In the genomic region with DNA sequence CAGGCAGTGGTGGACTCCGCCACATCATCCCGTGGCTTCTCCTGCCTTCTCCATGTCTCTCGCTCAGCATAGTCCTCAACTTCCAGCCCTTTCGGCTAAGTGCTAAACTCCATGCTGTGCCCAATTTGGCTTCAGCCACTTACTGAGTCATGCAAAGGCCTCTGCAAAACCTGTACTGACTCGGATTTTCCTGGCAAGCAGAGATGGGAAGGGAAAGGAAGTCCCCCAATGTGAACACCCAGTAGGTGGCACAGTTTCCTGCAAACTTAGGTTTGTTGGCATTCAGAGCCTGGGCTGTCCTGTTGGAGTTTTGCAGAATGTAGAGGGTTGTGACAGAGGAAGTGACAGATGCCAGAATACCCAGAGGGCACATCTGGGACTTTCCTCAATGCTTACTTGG, we compare ENCODE assay signal across 17 mouse cellular contexts. TPM values are rescaled to one million over a fixed set of nuclear protein-coding genes. Genes with fewer than 3 reads are reported as not detected.
A peak's percentile ranks its signal among the peaks of the same experiment; 100 is the strongest.
DNase-seq lines count a peak whose midpoint lies in the region; ATAC-seq and TF ChIP-seq lines count a peak whose summit lies in the region.
"Had no signal": no experiment of that assay in that cellular context is flagged by ENCODE, and none has a peak within 500 bp of the region (broad histone marks: within the 10 kb centered on the region; RNA-seq: fewer than 3 reads in every experiment).

No protein-coding gene starts in this region.

- H3K9ac ChIP-seq in intestine, postnatal 0 days (ENCODE audit: low read depth, low read length): no peak overlapping the region
- H3K9ac ChIP-seq in intestine, embryonic 16.5 days (ENCODE audit: low read depth, low read length): no peak overlapping the region
- H3K9ac ChIP-seq: limb, embryonic 12.5 days; lung, embryonic 15.5 days; neural tube, embryonic 15.5 days had no signal

- peak; percentile 5 to 6 for DNase-seq in cerebellum, adult 18-20 months
- DNase-seq in 3134 (ENCODE audit: extremely low read depth, insufficient read length, low spot score): peak; percentile 7
- no peak for DNase-seq in urinary bladder, postnatal 4 days (ENCODE audit: low spot score in 2 of 2)
- no peak for DNase-seq in hindbrain, embryonic 10.5 days (ENCODE audit: low spot score)
- DNase-seq: adrenal gland, adult 8-10 months; B cell, adult 2 months; kidney, postnatal 4 days had no signal

- no peak overlapping the region for H3K27ac ChIP-seq in intestine, postnatal 0 days (ENCODE audit: low read depth, low read length)
- no peak overlapping the region for H3K27ac ChIP-seq in intestine, embryonic 16.5 days (ENCODE audit: low read length)
- H3K27ac ChIP-seq in hindbrain, embryonic 10.5 days: no peak overlapping the region
- H3K27ac ChIP-seq: limb, embryonic 12.5 days; lung, embryonic 15.5 days; neural tube, embryonic 15.5 days had no signal

- no peak overlapping the region for H3K4me2 ChIP-seq in intestine, postnatal 0 days (replicated peaks; ENCODE audit: low read depth)
- no peak overlapping the region for H3K4me2 ChIP-seq in intestine, embryonic 16.5 days (ENCODE audit: low read depth, low read length)
- H3K4me2 ChIP-seq: limb, embryonic 12.5 days; lung, embryonic 15.5 days; neural tube, embryonic 15.5 days had no signal

- 63% methylated on average over 5 of the region's 5 CpGs for WGBS in intestine, postnatal 0 days
- WGBS in intestine, embryonic 16.5 days: 69% methylated on average over 5 of the region's 5 CpGs
- WGBS in hindbrain, embryonic 10.5 days: 64% methylated on average over 5 of the region's 5 CpGs

- ATAC-seq in cerebellum, adult (ENCODE audit: insufficient number of reproducible peaks, low FRiP score, low TSS enrichment): no peak
- ATAC-seq in intestine, postnatal 0 days: no peak
- ATAC-seq in intestine, embryonic 16.5 days: no peak
- ATAC-seq in common myeloid progenitor, adult 5-6 weeks (replicated peaks; ENCODE audit: low read depth, poor library complexity, severe bottlenecking): 0 out of 2 replicates have a peak, but pooled peaks have one; percentile 29
- ATAC-seq: midbrain, embryonic 16.5 days had no signal

- peak; percentile 33 for TF ChIP-seq CTCF in intestine, postnatal 0 days (IDR thresholded peaks at IDR 0.05; ENCODE audit: low read depth)

- no peak overlapping the region for H3K4me3 ChIP-seq in intestine, postnatal 0 days (ENCODE audit: low read depth, low read length)
- H3K4me3 ChIP-seq in intestine, embryonic 16.5 days (ENCODE audit: low read length): no peak overlapping the region
- H3K4me3 ChIP-seq in hindbrain, embryonic 10.5 days: no peak overlapping the region
- H3K4me3 ChIP-seq: limb, embryonic 12.5 days; lung, embryonic 15.5 days; neural tube, embryonic 15.5 days had no signal

- H3K4me1 ChIP-seq in intestine, postnatal 0 days (replicated peaks; ENCODE audit: control insufficient read depth, insufficient read depth, low read length): no peaks in the 10 kb centered on the region
- H3K4me1 ChIP-seq in intestine, embryonic 16.5 days (ENCODE audit: control insufficient read depth, insufficient read depth, low read length): no peaks in the 10 kb centered on the region
- peaks cover 3% of the 10 kb centered on the region for H3K4me1 ChIP-seq in hindbrain, embryonic 10.5 days (replicated peaks)
- H3K4me1 ChIP-seq: limb, embryonic 12.5 days had no signal

- no peaks in the 10 kb centered on the region for H3K9me3 ChIP-seq in intestine, postnatal 0 days (ENCODE audit: control insufficient read depth)
- H3K9me3 ChIP-seq in intestine, embryonic 16.5 days (ENCODE audit: control insufficient read depth, low read length): no peaks in the 10 kb centered on the region
- H3K9me3 ChIP-seq in hindbrain, embryonic 10.5 days: no peaks in the 10 kb centered on the region
- H3K9me3 ChIP-seq: limb, embryonic 12.5 days; lung, embryonic 15.5 days; neural tube, embryonic 15.5 days had no signal

- no peaks in the 10 kb centered on the region for H3K27me3 ChIP-seq in intestine, postnatal 0 days (replicated peaks; ENCODE audit: control insufficient read depth, insufficient read depth, low read length)
- H3K27me3 ChIP-seq in intestine, embryonic 16.5 days (replicated peaks; ENCODE audit: control insufficient read depth, insufficient read depth, low read length): no peaks in the 10 kb centered on the region
- no peaks in the 10 kb centered on the region for H3K27me3 ChIP-seq in hindbrain, embryonic 10.5 days (ENCODE audit: insufficient read depth, poor library complexity, severe bottlenecking)
- H3K27me3 ChIP-seq: limb, embryonic 12.5 days; lung, embryonic 15.5 days; neural tube, embryonic 15.5 days had no signal

- H3K36me3 ChIP-seq in intestine, postnatal 0 days (ENCODE audit: control insufficient read depth, insufficient read depth): no peaks in the 10 kb centered on the region
- no peaks in the 10 kb centered on the region for H3K36me3 ChIP-seq in intestine, embryonic 16.5 days (ENCODE audit: control insufficient read depth, insufficient read depth, low read length)
- H3K36me3 ChIP-seq in hindbrain, embryonic 10.5 days: no peaks in the 10 kb centered on the region
- H3K36me3 ChIP-seq: limb, embryonic 12.5 days; lung, embryonic 15.5 days; neural tube, embryonic 15.5 days had no signal

RNA-seq across cellular contexts. Expression of a gene that starts 7.2 kb away (rescaled TPM):
- polyA plus RNA-seq in intestine, postnatal 0 days (2015; fragmentation: Nextera tagmentation; extraction: Ambion mirVana): not detected in 2 replicates
- not detected in 2 replicates for polyA plus RNA-seq in intestine, embryonic 16.5 days (2015; fragmentation: Nextera tagmentation; extraction: Ambion mirVana)
- not detected in 2 replicates for total RNA-seq in common myeloid progenitor, adult 5-6 weeks (2017)
- not detected in 2 replicates for polyA plus RNA-seq in hindbrain, embryonic 10.5 days (2016; fragmentation: Nextera tagmentation; extraction: Ambion mirVana)
- total RNA-seq: adrenal gland, adult 8-10 months; gastrocnemius, adult 8-10 months had no signal
- polyA plus RNA-seq: limb, embryonic 12.5 days; lung, embryonic 15.5 days; midbrain, embryonic 16.5 days; neural tube, embryonic 15.5 days; testis, adult 2 months had no signal

Comparison
In these comparisons a context has a peak if more than half of its experiments do, and no peak if none do; other contexts are left out.
1. DNase-seq: peak in cerebellum, adult 18-20 months (2 of 2) and 3134 (single experiment); none in urinary bladder, postnatal 4 days (0 of 2) and hindbrain, embryonic 10.5 days (single experiment).